Mouse (Mus musculus) forebrain, embryonic 12.5 days (tissue): ENCODE measurements around the gene 5730522E02Rik. TPM values are rescaled to one million over a fixed set of nuclear protein-coding genes. Genes with fewer than 3 reads are reported as not detected.

Experiments used
- ATAC-seq: fragments of 200-750 bp; cut with Nextera tagmentation; 2 replicates; pipeline ENCODE4 v1.8.0; 2017; ENCODE audit warnings: moderate TSS enrichment; ENCODE audit not compliant: low FRiP score
- H3K27ac ChIP-seq: fragments of 300-500 bp; sonication (generic); 2 replicates; pipeline ENCODE4 v1.5.1; 2016; ENCODE audit warnings: mild to moderate bottlenecking
- H3K27me3 ChIP-seq: fragments of 300-500 bp; sonication (generic); 2 replicates; pipeline ENCODE4 v1.6.1; 2016; ENCODE audit warnings: mild to moderate bottlenecking
- H3K36me3 ChIP-seq: fragments of 300-500 bp; sonication (generic); replicated peaks from 2 replicates; pipeline ENCODE4 v1.6.1; 2016; ENCODE audit warnings: mild to moderate bottlenecking
- H3K4me1 ChIP-seq: fragments of 300-500 bp; sonication (generic); 2 replicates; pipeline ENCODE4 v1.6.1; 2016
- H3K4me2 ChIP-seq: fragments of 300-500 bp; sonication (generic); 2 replicates; pipeline ENCODE4 v1.6.1; 2016; ENCODE audit warnings: mild to moderate bottlenecking, moderate library complexity
- H3K4me3 ChIP-seq: fragments of 300-500 bp; sonication (generic); replicated peaks from 2 replicates; pipeline ENCODE4 v1.5.1; 2016; ENCODE audit warnings: mild to moderate bottlenecking
- H3K9ac ChIP-seq: fragments of 300-500 bp; sonication (generic); 2 replicates; pipeline ENCODE4 v1.6.1; 2016; ENCODE audit warnings: mild to moderate bottlenecking
- H3K9me3 ChIP-seq: fragments of 300-500 bp; sonication (generic); 2 replicates; pipeline ENCODE4 v1.6.1; 2016
- WGBS: fragments of 180-500 bp; shearing (Covaris S2); methylation state at CpG from one replicate; pipeline ENCODE4 v1.1.7; 2016; 5-methylcytosine and 5-hydroxymethylcytosine counted together
- polyA plus RNA-seq: library from polyadenylated mRNA; unstranded; fragments of >200 nt; fragmentation: Nextera tagmentation; extraction: Ambion mirVana; gene quantifications from 2 replicates; pipeline ENCODE4 v1.2.1, GENCODE M21; 2016

Gene 5730522E02Rik
- polyA plus RNA-seq, 1 experiment from 2014 or later = 10.6 TPM

- ATAC-seq = no peak
- peaks cover 15% of the 10 kb centered on the region for H3K4me1 ChIP-seq
- no peaks in the 10 kb centered on the region for H3K36me3 ChIP-seq
- no peak overlapping the region for H3K9ac ChIP-seq
- H3K4me3 ChIP-seq = no peak overlapping the region
- H3K4me2 ChIP-seq = no peak overlapping the region
- H3K27ac ChIP-seq = no peak overlapping the region
- no peaks in the 10 kb centered on the region for H3K27me3 ChIP-seq
- 70% methylated on average over 6 of the region's 6 CpGs for WGBS
- H3K9me3 ChIP-seq = no peaks in the 10 kb centered on the region
Measured at GRCm38 (mm10) chr11:26075536-26075935, 135.0 kb downstream of the 5730522E02Rik start.

- no peak overlapping the region for H3K4me2 ChIP-seq
- H3K4me1 ChIP-seq = peaks cover 15% of the 10 kb centered on the region
- H3K9ac ChIP-seq = no peak overlapping the region
- no peaks in the 10 kb centered on the region for H3K27me3 ChIP-seq
- H3K27ac ChIP-seq = no peak overlapping the region
- WGBS = 45% methylated on average over 8 of the region's 8 CpGs
- no peaks in the 10 kb centered on the region for H3K36me3 ChIP-seq
- H3K4me3 ChIP-seq = no peak overlapping the region
- peak; percentile 83 for ATAC-seq
- no peaks in the 10 kb centered on the region for H3K9me3 ChIP-seq
Measured at GRCm38 (mm10) chr11:26073638-26074294, 136.8 kb downstream of the 5730522E02Rik start.

GRCm38 (mm10) chr11:26072101-26072500 is 138.5 kb downstream of the 5730522E02Rik start:
- H3K27ac ChIP-seq = no peak overlapping the region
- H3K4me1 ChIP-seq = peaks cover 15% of the 10 kb centered on the region
- no peak overlapping the region for H3K4me2 ChIP-seq
- 25% methylated on average over 4 of the region's 4 CpGs for WGBS
- H3K36me3 ChIP-seq = no peaks in the 10 kb centered on the region
- no peaks in the 10 kb centered on the region for H3K9me3 ChIP-seq
- peak; percentile 60 for ATAC-seq
- no peak overlapping the region for H3K4me3 ChIP-seq
- H3K9ac ChIP-seq = no peak overlapping the region
- H3K27me3 ChIP-seq = no peaks in the 10 kb centered on the region

- Histone ChIP-seq H3K9ac (no peak overlapping the region), H3K9me3 (no peaks in the 10 kb centered on the region), H3K4me2 (no peak overlapping the region), H3K4me3 (no peak overlapping the region), H3K27me3 (no peaks in the 10 kb centered on the region), H3K36me3 (no peaks in the 10 kb centered on the region), H3K27ac (no peak overlapping the region), H3K4me1 (peaks cover 12% of the 10 kb centered on the region)
- ATAC-seq = no peak
- WGBS = 16% methylated on average over 2 of the region's 2 CpGs
Measured at GRCm38 (mm10) chr11:26063252-26063651, 147.3 kb downstream of the 5730522E02Rik start.

- Histone ChIP-seq H3K27ac (no peak overlapping the region), H3K27me3 (no peaks in the 10 kb centered on the region), H3K9ac (no peak overlapping the region), H3K4me2 (no peak overlapping the region), H3K4me1 (peaks cover 12% of the 10 kb centered on the region), H3K36me3 (no peaks in the 10 kb centered on the region), H3K9me3 (no peaks in the 10 kb centered on the region), H3K4me3 (no peak overlapping the region)
- WGBS = 61% methylated on average over 8 of the region's 8 CpGs
- no peak for ATAC-seq
Measured at GRCm38 (mm10) chr11:26061471-26062137, 149.0 kb downstream of the 5730522E02Rik start.

- Histone ChIP-seq H3K4me1 (no peaks in the 10 kb centered on the region), H3K27me3 (no peaks in the 10 kb centered on the region), H3K4me2 (no peak overlapping the region), H3K9me3 (no peaks in the 10 kb centered on the region), H3K36me3 (no peaks in the 10 kb centered on the region), H3K27ac (no peak overlapping the region), H3K9ac (no peak overlapping the region), H3K4me3 (no peak overlapping the region)
- 64% methylated on average over 2 of the region's 2 CpGs for WGBS
- no peak for ATAC-seq
Measured at GRCm38 (mm10) chr11:26013527-26013926, 197.0 kb downstream of the 5730522E02Rik start.

GRCm38 (mm10) chr11:26004018-26004417 is 206.5 kb downstream of the 5730522E02Rik start:
- 76% methylated on average over 4 of the region's 4 CpGs for WGBS
- H3K9ac ChIP-seq = no peak overlapping the region
- no peak overlapping the region for H3K27ac ChIP-seq
- no peak for ATAC-seq
- no peak overlapping the region for H3K4me3 ChIP-seq
- H3K4me2 ChIP-seq = no peak overlapping the region
- H3K27me3 ChIP-seq = no peaks in the 10 kb centered on the region
- no peaks in the 10 kb centered on the region for H3K36me3 ChIP-seq
- peaks cover 2% of the 10 kb centered on the region; the same call in 1 of the 2 replicates for H3K4me1 ChIP-seq
- H3K9me3 ChIP-seq = no peaks in the 10 kb centered on the region

GRCm38 (mm10) chr11:25999738-26000137 is 210.8 kb downstream of the 5730522E02Rik start:
- Histone ChIP-seq H3K36me3 (no peaks in the 10 kb centered on the region), H3K4me1 (peaks cover 4% of the 10 kb centered on the region; the same call in 1 of the 2 replicates), H3K4me2 (no peak overlapping the region), H3K9me3 (no peaks in the 10 kb centered on the region), H3K27me3 (no peaks in the 10 kb centered on the region), H3K27ac (no peak overlapping the region), H3K9ac (no peak overlapping the region), H3K4me3 (no peak overlapping the region)
- WGBS = 84% methylated on average over 5 of the region's 5 CpGs
- ATAC-seq = no peak

GRCm38 (mm10) chr11:25997469-25997868 is 213.1 kb downstream of the 5730522E02Rik start:
- H3K4me3 ChIP-seq = no peak overlapping the region
- no peak overlapping the region for H3K9ac ChIP-seq
- H3K4me2 ChIP-seq = no peak overlapping the region
- H3K4me1 ChIP-seq = peaks cover 10% of the 10 kb centered on the region
- H3K36me3 ChIP-seq = no peaks in the 10 kb centered on the region
- ATAC-seq = no peak
- H3K9me3 ChIP-seq = no peaks in the 10 kb centered on the region
- H3K27me3 ChIP-seq = no peaks in the 10 kb centered on the region
- 80% methylated on average over 4 of the region's 4 CpGs for WGBS
- no peak overlapping the region for H3K27ac ChIP-seq

- Histone ChIP-seq H3K9me3 (no peaks in the 10 kb centered on the region), H3K27me3 (no peaks in the 10 kb centered on the region), H3K9ac (no peak overlapping the region), H3K4me2 (no peak overlapping the region), H3K4me3 (no peak overlapping the region), H3K27ac (no peak overlapping the region), H3K4me1 (peaks cover 7% of the 10 kb centered on the region), H3K36me3 (no peaks in the 10 kb centered on the region)
- WGBS = 16% methylated on average over 2 of the region's 2 CpGs
- ATAC-seq = no peak
Measured at GRCm38 (mm10) chr11:25994128-25994527, 216.4 kb downstream of the 5730522E02Rik start.

- no peak overlapping the region for H3K4me3 ChIP-seq
- H3K4me1 ChIP-seq = peaks cover 7% of the 10 kb centered on the region
- no peaks in the 10 kb centered on the region for H3K36me3 ChIP-seq
- WGBS = 89% methylated on average over 1 of the region's 1 CpGs
- no peak overlapping the region for H3K4me2 ChIP-seq
- H3K9me3 ChIP-seq = no peaks in the 10 kb centered on the region
- H3K9ac ChIP-seq = no peak overlapping the region
- H3K27me3 ChIP-seq = no peaks in the 10 kb centered on the region
- H3K27ac ChIP-seq = no peak overlapping the region
- ATAC-seq = no peak
Measured at GRCm38 (mm10) chr11:25992216-25992615, 218.3 kb downstream of the 5730522E02Rik start.

- ATAC-seq = no peak
- H3K4me3 ChIP-seq = no peak overlapping the region
- no peak overlapping the region for H3K9ac ChIP-seq
- H3K27me3 ChIP-seq = no peaks in the 10 kb centered on the region
- H3K27ac ChIP-seq = no peak overlapping the region
- no peaks in the 10 kb centered on the region for H3K4me1 ChIP-seq
- 76% methylated on average over 5 of the region's 5 CpGs for WGBS
- no peak overlapping the region for H3K4me2 ChIP-seq
- no peaks in the 10 kb centered on the region for H3K36me3 ChIP-seq
- no peaks in the 10 kb centered on the region for H3K9me3 ChIP-seq
Measured at GRCm38 (mm10) chr11:25978736-25979276, 231.8 kb downstream of the 5730522E02Rik start.

- no peak for ATAC-seq
- H3K9me3 ChIP-seq = no peaks in the 10 kb centered on the region
- no peak overlapping the region for H3K4me3 ChIP-seq
- no peaks in the 10 kb centered on the region for H3K27me3 ChIP-seq
- H3K4me1 ChIP-seq = peaks cover 6% of the 10 kb centered on the region
- H3K9ac ChIP-seq = no peak overlapping the region
- whole genome bisulfite sequencing = 73% methylated on average over 5 of the region's 5 CpGs
- H3K27ac ChIP-seq = no peak overlapping the region
- H3K36me3 ChIP-seq = no peaks in the 10 kb centered on the region
- H3K4me2 ChIP-seq = no peak overlapping the region
Measured at GRCm38 (mm10) chr11:25941504-25941903, 269.1 kb downstream of the 5730522E02Rik start.
